Mouse (Mus musculus) embryonic facial prominence, embryonic 10.5 days (tissue): Measurements from ENCODE around the gene Abcd4. TPM values are rescaled to one million over a fixed set of nuclear protein-coding genes. Genes with fewer than 3 reads are reported as not detected.

ENCODE experiments used
- DNase-seq: peaks from one replicate; pipeline ENCODE4 v3.0.0-alpha.2; 2017; ENCODE audit warnings: low spot score
- H3K27ac ChIP-seq: fragments of 300-500 bp; sonication (generic); replicated peaks from 2 replicates; pipeline ENCODE4 v1.5.1; 2016; ENCODE audit warnings: mild to moderate bottlenecking
- H3K27me3 ChIP-seq: fragments of 300-500 bp; sonication (generic); replicated peaks from 2 replicates; pipeline ENCODE4 v1.6.1; 2016; ENCODE audit warnings: low read depth, mild to moderate bottlenecking; ENCODE audit not compliant: poor library complexity, severe bottlenecking
- H3K36me3 ChIP-seq: fragments of 300-500 bp; sonication (generic); replicated peaks from 2 replicates; pipeline ENCODE4 v1.6.1; 2016; ENCODE audit warnings: mild to moderate bottlenecking, moderate library complexity
- H3K4me1 ChIP-seq: fragments of 300-500 bp; sonication (generic); 2 replicates; pipeline ENCODE4 v1.6.1; 2016
- H3K4me3 ChIP-seq: fragments of 300-500 bp; sonication (generic); 2 replicates; pipeline ENCODE4 v1.5.1; 2016; ENCODE audit warnings: mild to moderate bottlenecking, moderate library complexity
- H3K9me3 ChIP-seq: fragments of 300-500 bp; sonication (generic); 2 replicates; pipeline ENCODE4 v1.6.1; 2016; ENCODE audit warnings: mild to moderate bottlenecking
- WGBS: fragments of 180-500 bp; shearing (Covaris S2); methylation state at CpG from one replicate; pipeline ENCODE4 v1.1.7; 2016; 5-methylcytosine and 5-hydroxymethylcytosine counted together
- polyA plus RNA-seq: library from polyadenylated mRNA; unstranded; fragments of >200 nt; fragmentation: Nextera tagmentation; extraction: Ambion mirVana; gene quantifications from 2 replicates; pipeline ENCODE4 v1.2.1, GENCODE M21; 2016

The Abcd4 gene
- polyA plus RNA-seq: 12.7 and 13.6 TPM in 2 replicates

GRCm38 (mm10) chr12:84616977-84617630, at the start of gene Abcd4:
Gene Abcd4, minus strand, starts transcription at chr12:84617413.
- peak; percentile 94 for DNase-seq
- H3K4me3 ChIP-seq: peak within 1 kb of the TSS; percentile 80
- H3K27ac ChIP-seq: peak within 1 kb of the TSS; percentile 90
- WGBS: under 1% methylated on average over 34 of the region's 34 CpGs
- peaks cover 11% of the 10 kb centered on the region for H3K36me3 ChIP-seq
- H3K9me3 ChIP-seq: no peaks in the 10 kb centered on the region
- peaks cover 3% of the 10 kb centered on the region; the same call in 1 of the 2 replicates for H3K27me3 ChIP-seq
- peaks cover 20% of the 10 kb centered on the region for H3K4me1 ChIP-seq

- H3K36me3 ChIP-seq: no peaks in the 10 kb centered on the region
- H3K4me3 ChIP-seq: no peak overlapping the region
- H3K9me3 ChIP-seq: no peaks in the 10 kb centered on the region
- 21% methylated on average over 3 of the region's 3 CpGs for WGBS
- DNase-seq: peak; percentile 64
- no peaks in the 10 kb centered on the region for H3K4me1 ChIP-seq
- no peak overlapping the region for H3K27ac ChIP-seq
- peaks cover 12% of the 10 kb centered on the region; the same call in 1 of the 2 replicates for H3K27me3 ChIP-seq
These were observed 36.7 kb upstream of the Abcd4 start for GRCm38 (mm10) chr12:84653912-84654311.

- H3K36me3 ChIP-seq: no peaks in the 10 kb centered on the region
- no peaks in the 10 kb centered on the region for H3K9me3 ChIP-seq
- DNase-seq: no peak
- H3K4me3 ChIP-seq: no peak overlapping the region
- peaks cover 14% of the 10 kb centered on the region for H3K27me3 ChIP-seq
- H3K27ac ChIP-seq: no peak overlapping the region
- WGBS: 91% methylated on average over 13 of the region's 13 CpGs
- H3K4me1 ChIP-seq: no peaks in the 10 kb centered on the region
These were observed 33.0 kb upstream of the Abcd4 start for GRCm38 (mm10) chr12:84650234-84650633.

- peaks cover 61% of the 10 kb centered on the region for H3K27me3 ChIP-seq
These were observed 23.4 kb upstream of the Abcd4 start, which contains the start of gene Vrtn for GRCm38 (mm10) chr12:84640654-84641053. Gene Vrtn, plus strand, starts transcription at chr12:84641019.

GRCm38 (mm10) chr12:84640253-84640652, 23.0 kb upstream of the Abcd4 start:
- Histone ChIP-seq H3K4me1 (peaks cover 14% of the 10 kb centered on the region), H3K27ac (no peak overlapping the region), H3K36me3 (no peaks in the 10 kb centered on the region), H3K27me3 (peaks cover 59% of the 10 kb centered on the region), H3K9me3 (no peaks in the 10 kb centered on the region), H3K4me3 (no peak overlapping the region)
- DNase-seq: no peak
- 10% methylated on average over 6 of the region's 6 CpGs for WGBS

More at GRCm38 (mm10) chr12:84640654-84641053, 23.4 kb upstream of the Abcd4 start, which contains the start of gene Vrtn:
- Histone ChIP-seq H3K4me3 (no peak within 1 kb of the TSS), H3K9me3 (no peaks in the 10 kb centered on the region), H3K36me3 (no peaks in the 10 kb centered on the region), H3K27ac (no peak within 1 kb of the TSS), H3K4me1 (peaks cover 14% of the 10 kb centered on the region)
- DNase-seq: no peak
- 3% methylated on average over 9 of the region's 9 CpGs for WGBS

GRCm38 (mm10) chr12:84631867-84632266, 14.7 kb upstream of the Abcd4 start:
- no peak overlapping the region for H3K4me3 ChIP-seq
- WGBS: 77% methylated on average over 3 of the region's 3 CpGs
- no peaks in the 10 kb centered on the region for H3K9me3 ChIP-seq
- H3K27ac ChIP-seq: no peak overlapping the region
- no peaks in the 10 kb centered on the region for H3K36me3 ChIP-seq
- no peak for DNase-seq
- no peaks in the 10 kb centered on the region for H3K4me1 ChIP-seq
- H3K27me3 ChIP-seq: peaks cover 1% of the 10 kb centered on the region

GRCm38 (mm10) chr12:84625116-84625515, 7.9 kb upstream of the Abcd4 start:
- WGBS: 2% methylated on average over 9 of the region's 9 CpGs
- no peaks in the 10 kb centered on the region for H3K9me3 ChIP-seq
- DNase-seq: peak; percentile 18
- peak overlapping the region; percentile 29; the same call in 1 of the 2 replicates for H3K4me3 ChIP-seq
- no peaks in the 10 kb centered on the region for H3K36me3 ChIP-seq
- H3K4me1 ChIP-seq: peaks cover 11% of the 10 kb centered on the region
- no peak overlapping the region for H3K27ac ChIP-seq
- peaks cover 39% of the 10 kb centered on the region for H3K27me3 ChIP-seq

GRCm38 (mm10) chr12:84624601-84625000, 7.4 kb upstream of the Abcd4 start:
- Histone ChIP-seq H3K4me3 (no peak overlapping the region), H3K27ac (no peak overlapping the region), H3K9me3 (no peaks in the 10 kb centered on the region), H3K36me3 (no peaks in the 10 kb centered on the region), H3K4me1 (peaks cover 11% of the 10 kb centered on the region), H3K27me3 (peaks cover 39% of the 10 kb centered on the region)
- no peak for DNase-seq
- 17% methylated on average over 8 of the region's 8 CpGs for WGBS

GRCm38 (mm10) chr12:84620975-84621374, 3.8 kb upstream of the Abcd4 start:
- H3K9me3 ChIP-seq: no peaks in the 10 kb centered on the region
- H3K4me3 ChIP-seq: no peak overlapping the region
- no peak for DNase-seq
- peaks cover 20% of the 10 kb centered on the region for H3K4me1 ChIP-seq
- no peaks in the 10 kb centered on the region for H3K36me3 ChIP-seq
- H3K27me3 ChIP-seq: peaks cover 29% of the 10 kb centered on the region
- no peak overlapping the region for H3K27ac ChIP-seq

GRCm38 (mm10) chr12:84617663-84618062, 450 bp upstream of the Abcd4 start:
- peak overlapping the region; percentile 80 for H3K4me3 ChIP-seq
- no peaks in the 10 kb centered on the region for H3K9me3 ChIP-seq
- WGBS: 6% methylated on average over 10 of the region's 10 CpGs
- H3K4me1 ChIP-seq: peaks cover 14% of the 10 kb centered on the region
- peak; percentile 41 for DNase-seq
- H3K36me3 ChIP-seq: peaks cover 6% of the 10 kb centered on the region
- peaks cover 5% of the 10 kb centered on the region; the same call in 1 of the 2 replicates for H3K27me3 ChIP-seq
- H3K27ac ChIP-seq: peak overlapping the region; percentile 90

GRCm38 (mm10) chr12:84614524-84614923, 2.7 kb downstream of the Abcd4 start:
- Histone ChIP-seq H3K36me3 (peaks cover 11% of the 10 kb centered on the region), H3K27ac (no peak overlapping the region), H3K4me1 (peaks cover 17% of the 10 kb centered on the region), H3K9me3 (no peaks in the 10 kb centered on the region), H3K27me3 (no peaks in the 10 kb centered on the region), H3K4me3 (no peak overlapping the region)
- DNase-seq: no peak
- 83% methylated on average over 7 of the region's 7 CpGs for WGBS

- 87% methylated on average over 11 of the region's 11 CpGs for WGBS
- H3K27ac ChIP-seq: no peak overlapping the region
- H3K4me1 ChIP-seq: peaks cover 17% of the 10 kb centered on the region
- no peaks in the 10 kb centered on the region for H3K27me3 ChIP-seq
- H3K4me3 ChIP-seq: no peak overlapping the region
- no peak for DNase-seq
- H3K9me3 ChIP-seq: no peaks in the 10 kb centered on the region
- peaks cover 14% of the 10 kb centered on the region for H3K36me3 ChIP-seq
These were observed 3.2 kb downstream of the Abcd4 start for GRCm38 (mm10) chr12:84614001-84614400.

GRCm38 (mm10) chr12:84612518-84612917, 4.7 kb downstream of the Abcd4 start:
- 69% methylated on average over 8 of the region's 8 CpGs for WGBS
- no peak for DNase-seq
- no peak overlapping the region for H3K27ac ChIP-seq
- no peaks in the 10 kb centered on the region for H3K9me3 ChIP-seq
- no peak overlapping the region for H3K4me3 ChIP-seq
- no peaks in the 10 kb centered on the region for H3K27me3 ChIP-seq
- peaks cover 26% of the 10 kb centered on the region for H3K36me3 ChIP-seq
- peaks cover 13% of the 10 kb centered on the region for H3K4me1 ChIP-seq
